Mouse (Mus musculus) erythroblast, embryonic 14.5 days (primary cell): ENCODE results near the gene Atf2.

Experiments used
- GATA1 ChIP-seq: IDR thresholded peaks from 2 replicates; pipeline ENCODE4 v1.6.1; 2012; ENCODE audit warnings: low read length, inconsistent platforms, mixed read lengths
- TAL1 ChIP-seq: IDR thresholded peaks from 3 replicates; pipeline ENCODE4 v1.6.1; 2012; ENCODE audit warnings: low read length, inconsistent platforms, mixed read lengths

- TF ChIP-seq GATA1 (no peak), TAL1 (no peak)
Observed at GRCm38 (mm10) chr2:73891701-73892463, 557 bp downstream of the Atf2 start.
